In genomic region chr7:4844917-4845309, GRCm38 (mm10) we compare ENCODE assay signal across 8 mouse cellular contexts. TPM values are rescaled to one million over a fixed set of nuclear protein-coding genes. Genes with fewer than 3 reads are reported as not detected.
A peak's percentile ranks its signal among the peaks of the same experiment; 100 is the strongest.
DNase-seq lines count a peak whose midpoint lies in the region; ATAC-seq and TF ChIP-seq lines count a peak whose summit lies in the region.

No protein-coding gene starts in this region.

- H3K9me3 ChIP-seq in heart, embryonic 15.5 days (replicated peaks) = no peaks in the 10 kb centered on the region
- H3K9me3 ChIP-seq in midbrain, postnatal 0 days (ENCODE audit: low read length) = no peaks in the 10 kb centered on the region

- H3K27me3 ChIP-seq in heart, embryonic 15.5 days = peaks cover 79% of the 10 kb centered on the region
- H3K27me3 ChIP-seq in midbrain, postnatal 0 days (ENCODE audit: insufficient read depth, low read length) = no peaks in the 10 kb centered on the region

- H3K4me3 ChIP-seq in heart, embryonic 15.5 days = peak overlapping the region; percentile 41
- H3K4me3 ChIP-seq in midbrain, postnatal 0 days (ENCODE audit: low read depth, low read length) = peak overlapping the region; percentile 58

- peaks cover 17% of the 10 kb centered on the region for H3K4me1 ChIP-seq in heart, embryonic 15.5 days (replicated peaks)
- H3K4me1 ChIP-seq in midbrain, postnatal 0 days (ENCODE audit: insufficient read depth, low read length) = peaks cover 7% of the 10 kb centered on the region; the same call in 1 of the 2 replicates

- peak; percentile 66 for ATAC-seq in heart, embryonic 15.5 days (replicated peaks; ENCODE audit: insufficient number of reproducible peaks, insufficient read depth, low FRiP score, low read depth)
- ATAC-seq in midbrain, postnatal 0 days (ENCODE audit: low FRiP score) = peak; percentile 85
- ATAC-seq in inflammation-experienced regulatory T-cells, adult 6 months = no peak

- peak; percentile 53 for DNase-seq in adrenal gland, postnatal 25 days
- DNase-seq in embryo, embryonic 10 days (ENCODE audit: low spot score) = peak; percentile 95
- peak; percentile 71 to 85 for DNase-seq in kidney, postnatal 25 days
- DNase-seq in liver = peak; percentile 55
- peak; percentile 95 for DNase-seq in midbrain, postnatal 0 days (ENCODE audit: low spot score)
- DNase-seq in B cell, adult 2 months = no peak

- H3K27ac ChIP-seq in heart, embryonic 15.5 days = no peak overlapping the region
- peak overlapping the region; percentile 80 for H3K27ac ChIP-seq in midbrain, postnatal 0 days (ENCODE audit: low read depth, low read length)

- 2% methylated on average over 13 of the region's 13 CpGs for WGBS in heart, embryonic 15.5 days
- WGBS in midbrain, postnatal 0 days = 0% methylated on average over 13 of the region's 13 CpGs

- H3K36me3 ChIP-seq in heart, embryonic 15.5 days = no peaks in the 10 kb centered on the region
- H3K36me3 ChIP-seq in midbrain, postnatal 0 days (ENCODE audit: insufficient read depth, low read length) = no peaks in the 10 kb centered on the region

- TF ChIP-seq CTCF in midbrain, postnatal 0 days (IDR thresholded peaks at IDR 0.05) = no peak

- H3K4me2 ChIP-seq in heart, embryonic 15.5 days = peak overlapping the region; percentile 70
- peak overlapping the region; percentile 65 for H3K4me2 ChIP-seq in midbrain, postnatal 0 days (ENCODE audit: low read depth, low read length, poor library complexity, severe bottlenecking)

- H3K9ac ChIP-seq in heart, embryonic 15.5 days = no peak overlapping the region
- peak overlapping the region; percentile 61 for H3K9ac ChIP-seq in midbrain, postnatal 0 days (replicated peaks; ENCODE audit: low read length, poor library complexity, severe bottlenecking)

RNA-seq across cellular contexts. Expression of gene Shisa7, which starts 0.4 kb away (rescaled TPM):
- 2.0 and 2.2 TPM in 2 replicates for total RNA-seq in adrenal gland, postnatal 25 days (2021)
- 0.05 and 0.14 TPM in 2 replicates for polyA plus RNA-seq in heart, embryonic 15.5 days (2015; fragmentation: Nextera tagmentation; extraction: Ambion mirVana)
- total RNA-seq in midbrain, postnatal 0 days (2014; rRNA removed) = 51.4 and 68.5 TPM in 2 replicates
- 9.3 and 10.1 TPM in 2 replicates for polyA plus RNA-seq in midbrain, postnatal 0 days (2015; fragmentation: Nextera tagmentation; extraction: Ambion mirVana)
- not detected for polyA plus RNA-seq in inflammation-experienced regulatory T-cells, adult 6 months (2017; shearing (Covaris generic))

RNA-seq across cellular contexts. Expression of gene Isoc2b, which starts 25.1 kb away (rescaled TPM):
- 24.0 and 30.5 TPM in 2 replicates for total RNA-seq in adrenal gland, postnatal 25 days (2021)
- polyA plus RNA-seq in heart, embryonic 15.5 days (2015; fragmentation: Nextera tagmentation; extraction: Ambion mirVana) = 3.0 and 4.8 TPM in 2 replicates
- total RNA-seq in midbrain, postnatal 0 days (2014; rRNA removed) = 1.0 and 2.0 TPM in 2 replicates
- polyA plus RNA-seq in midbrain, postnatal 0 days (2015; fragmentation: Nextera tagmentation; extraction: Ambion mirVana) = 3.7 and 5.8 TPM in 2 replicates
- 10 to 100 TPM; 26.6 to 36.5 (median 34.4) TPM for polyA plus RNA-seq in inflammation-experienced regulatory T-cells, adult 6 months (2017; shearing (Covaris generic))

RNA-seq across cellular contexts. Expression of gene Isoc2a, which starts 32.0 kb away (rescaled TPM):
- 42.1 and 48.2 TPM in 2 replicates for total RNA-seq in adrenal gland, postnatal 25 days (2021)
- polyA plus RNA-seq in heart, embryonic 15.5 days (2015; fragmentation: Nextera tagmentation; extraction: Ambion mirVana) = 1.3 and 1.6 TPM in 2 replicates
- total RNA-seq in midbrain, postnatal 0 days (2014; rRNA removed) = 5.8 and 7.7 TPM in 2 replicates
- polyA plus RNA-seq in midbrain, postnatal 0 days (2015; fragmentation: Nextera tagmentation; extraction: Ambion mirVana) = 0.38 and 0.52 TPM in 2 replicates
- polyA plus RNA-seq in inflammation-experienced regulatory T-cells, adult 6 months (2017; shearing (Covaris generic)) = under 1 TPM; 0.58 to 0.92 (median 0.70) TPM

RNA-seq across cellular contexts. Expression of gene Ube2s, which starts 32.5 kb away (rescaled TPM):
- total RNA-seq in adrenal gland, postnatal 25 days (2021) = 114 and 127 TPM in 2 replicates
- 283 and 347 TPM in 2 replicates for polyA plus RNA-seq in heart, embryonic 15.5 days (2015; fragmentation: Nextera tagmentation; extraction: Ambion mirVana)
- 264 and 276 TPM in 2 replicates for total RNA-seq in midbrain, postnatal 0 days (2014; rRNA removed)
- polyA plus RNA-seq in midbrain, postnatal 0 days (2015; fragmentation: Nextera tagmentation; extraction: Ambion mirVana) = 207 and 210 TPM in 2 replicates
- polyA plus RNA-seq in inflammation-experienced regulatory T-cells, adult 6 months (2017; shearing (Covaris generic)) = 10 to 100 TPM; 13.2 to 64.5 (median 31.1) TPM

RNA-seq across cellular contexts. Expression of gene Rpl28, which starts 52.2 kb away (rescaled TPM):
- total RNA-seq in adrenal gland, postnatal 25 days (2021) = 922 and 1,210 TPM in 2 replicates
- 197 and 209 TPM in 2 replicates for polyA plus RNA-seq in heart, embryonic 15.5 days (2015; fragmentation: Nextera tagmentation; extraction: Ambion mirVana)
- total RNA-seq in midbrain, postnatal 0 days (2014; rRNA removed) = 131 and 177 TPM in 2 replicates
- polyA plus RNA-seq in midbrain, postnatal 0 days (2015; fragmentation: Nextera tagmentation; extraction: Ambion mirVana) = 289 TPM in 2 replicates
- 100 to 1,000 TPM; 324 to 638 (median 419) TPM for polyA plus RNA-seq in inflammation-experienced regulatory T-cells, adult 6 months (2017; shearing (Covaris generic))

Comparison
In these comparisons a context has a peak if more than half of its experiments do, and no peak if none do; other contexts are left out.
1. DNase-seq: peak in adrenal gland, postnatal 25 days (single experiment), embryo, embryonic 10 days (single experiment), kidney, postnatal 25 days (2 of 2), liver (single experiment) and midbrain, postnatal 0 days (single experiment); none in B cell, adult 2 months (0 of 2).